Mouse (Mus musculus) forebrain, postnatal 0 days (tissue): ENCODE measurements around the gene Camta1. TPM values are rescaled to one million over a fixed set of nuclear protein-coding genes. Genes with fewer than 3 reads are reported as not detected.

Source experiments
- ATAC-seq: fragments of 200-750 bp; cut with Nextera tagmentation; 2 replicates; pipeline ENCODE4 v1.8.0; 2017; ENCODE audit warnings: mild to moderate bottlenecking, moderate library complexity
- DNase-seq: peaks from one replicate; pipeline ENCODE4 v3.0.0-alpha.2; 2015
- H3K27ac ChIP-seq: fragments of 300-500 bp; sonication (generic); 2 replicates; pipeline ENCODE4 v1.5.1; 2014; ENCODE audit warnings: low read depth, mild to moderate bottlenecking, antibody characterized with exemption, low read length, moderate library complexity, mixed read lengths
- H3K27me3 ChIP-seq: fragments of 300-500 bp; sonication (generic); 2 replicates; pipeline ENCODE4 v1.6.1; 2014; ENCODE audit warnings: mild to moderate bottlenecking, low read length, mixed read lengths; ENCODE audit not compliant: insufficient read depth
- H3K36me3 ChIP-seq: fragments of 300-500 bp; sonication (generic); 2 replicates; pipeline ENCODE4 v1.6.1; 2014; ENCODE audit warnings: mild to moderate bottlenecking, moderate library complexity; ENCODE audit not compliant: insufficient read depth
- H3K4me1 ChIP-seq: fragments of 300-500 bp; sonication (generic); 2 replicates; pipeline ENCODE4 v1.6.1; 2014; ENCODE audit warnings: antibody characterized with exemption; ENCODE audit not compliant: insufficient read depth
- H3K4me2 ChIP-seq: fragments of 300-500 bp; sonication (generic); 2 replicates; pipeline ENCODE4 v1.6.1; 2014; ENCODE audit warnings: low read depth, mild to moderate bottlenecking, moderate library complexity
- H3K4me3 ChIP-seq: fragments of 300-500 bp; sonication (generic); 2 replicates; pipeline ENCODE4 v1.5.1; 2014; ENCODE audit warnings: low read depth, low read length, mixed read lengths
- H3K9ac ChIP-seq: fragments of 300-500 bp; sonication (generic); 2 replicates; pipeline ENCODE4 v1.6.1; 2014; ENCODE audit warnings: mild to moderate bottlenecking
- H3K9me3 ChIP-seq: fragments of 300-500 bp; sonication (generic); 2 replicates; pipeline ENCODE4 v1.6.1; 2016; ENCODE audit warnings: low read length
- CTCF ChIP-seq: sonication (generic); IDR thresholded peaks from 2 replicates; pipeline ENCODE4 v1.5.1; 2016; ENCODE audit warnings: antibody characterized with exemption, control low read depth, low read depth
- WGBS: fragments of 180-500 bp; shearing (Covaris S2); extraction: QIAGEN DNeasy Blood & Tissue Kit; methylation state at CpG from one replicate; pipeline ENCODE4 v1.1.7; 2014; 5-methylcytosine and 5-hydroxymethylcytosine counted together
- polyA plus RNA-seq: library from polyadenylated mRNA; unstranded; fragments of >200 nt; fragmentation: Nextera tagmentation; extraction: Ambion mirVana; gene quantifications from 2 replicates; pipeline ENCODE4 v1.2.1, GENCODE M21; 2015
- total RNA-seq: library from RNA; depleted of rRNA; stranded (reverse); fragments of >200 nt; gene quantifications from 2 replicates; pipeline ENCODE4 v1.2.3, GENCODE M21; 2014

Camta1 gene
- total and polyA plus RNA-seq, 2 experiments from 2014 or later: 87.4 to 131 TPM

GRCm38 (mm10) chr4:151344811-151345210, 516.9 kb downstream of the Camta1 start:
- no peaks in the 10 kb centered on the region for H3K4me1 ChIP-seq
- no peak overlapping the region for H3K4me3 ChIP-seq
- H3K4me2 ChIP-seq: no peak overlapping the region
- no peaks in the 10 kb centered on the region for H3K9me3 ChIP-seq
- ATAC-seq: no peak
- H3K27ac ChIP-seq: no peak overlapping the region
- WGBS: 65% methylated on average over 10 of the region's 10 CpGs
- no peak for DNase-seq
- no peak for TF ChIP-seq CTCF
- no peaks in the 10 kb centered on the region for H3K27me3 ChIP-seq
- no peak overlapping the region for H3K9ac ChIP-seq
- no peaks in the 10 kb centered on the region for H3K36me3 ChIP-seq

DNA sequence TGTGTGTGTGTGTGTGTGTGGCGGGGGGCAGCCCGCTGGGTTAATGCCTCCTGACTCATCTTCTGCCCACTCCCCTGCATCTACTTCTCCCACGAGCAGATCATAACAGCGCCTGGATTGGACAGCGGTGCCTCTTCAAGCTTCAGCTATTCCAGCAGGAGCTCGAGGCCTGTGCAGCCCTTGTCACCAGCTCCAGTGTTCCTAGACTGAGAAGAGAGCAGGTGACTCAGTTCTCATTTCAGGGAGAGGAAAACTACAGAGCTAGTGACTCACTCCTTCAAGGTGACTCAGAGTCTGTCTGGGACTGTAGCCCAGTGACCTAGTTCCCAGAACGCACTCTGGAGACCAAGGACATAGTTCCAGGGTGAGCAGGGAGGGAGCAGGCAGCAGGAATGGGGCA, 522.3 kb downstream of the Camta1 start:
- no peak overlapping the region for H3K4me3 ChIP-seq
- no peak overlapping the region for H3K4me2 ChIP-seq
- no peak for TF ChIP-seq CTCF
- H3K27ac ChIP-seq: no peak overlapping the region
- H3K9me3 ChIP-seq: no peaks in the 10 kb centered on the region
- H3K4me1 ChIP-seq: no peaks in the 10 kb centered on the region
- H3K36me3 ChIP-seq: no peaks in the 10 kb centered on the region
- H3K9ac ChIP-seq: no peak overlapping the region
- H3K27me3 ChIP-seq: peaks cover 13% of the 10 kb centered on the region
- ATAC-seq (peak; percentile 38; the same call in 1 of the 2 replicates), DNase-seq (no peak)
- whole genome bisulfite sequencing: 76% methylated on average over 7 of the region's 7 CpGs

DNA sequence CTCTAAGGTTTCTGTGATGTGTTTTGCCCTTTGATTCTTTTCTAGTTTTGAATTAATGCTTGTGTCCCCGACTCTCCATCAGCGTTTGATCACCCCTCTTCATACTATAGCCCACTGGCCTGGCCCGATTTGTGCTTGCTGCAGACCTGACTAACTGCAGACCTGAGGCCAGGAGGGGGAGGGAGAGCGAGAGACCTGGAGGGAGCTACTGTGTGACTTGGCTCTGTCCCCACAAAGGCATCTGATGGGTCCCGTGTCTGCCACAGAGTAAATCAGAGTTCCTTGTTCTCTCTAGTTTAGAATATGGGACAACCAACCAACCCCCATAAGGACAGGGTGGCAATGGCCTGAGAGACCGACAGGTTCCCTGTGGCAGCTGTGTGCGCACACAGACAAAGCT, 522.7 kb downstream of the Camta1 start:
- Histone ChIP-seq H3K27ac (no peak overlapping the region), H3K4me1 (no peaks in the 10 kb centered on the region), H3K36me3 (no peaks in the 10 kb centered on the region), H3K9ac (no peak overlapping the region), H3K9me3 (no peaks in the 10 kb centered on the region), H3K27me3 (peaks cover 13% of the 10 kb centered on the region), H3K4me3 (no peak overlapping the region), H3K4me2 (no peak overlapping the region)
- WGBS: 76% methylated on average over 7 of the region's 7 CpGs
- ATAC-seq: no peak
- no peak for DNase-seq
- no peak for TF ChIP-seq CTCF

- no peak for ATAC-seq
- H3K9ac ChIP-seq: no peak overlapping the region
- no peak overlapping the region for H3K4me2 ChIP-seq
- no peaks in the 10 kb centered on the region for H3K4me1 ChIP-seq
- no peaks in the 10 kb centered on the region for H3K36me3 ChIP-seq
- no peak for TF ChIP-seq CTCF
- H3K9me3 ChIP-seq: no peaks in the 10 kb centered on the region
- H3K27me3 ChIP-seq: peaks cover 13% of the 10 kb centered on the region
- 31% methylated on average over 11 of the region's 11 CpGs for WGBS
- no peak overlapping the region for H3K4me3 ChIP-seq
- no peak for DNase-seq
- no peak overlapping the region for H3K27ac ChIP-seq
Observed at GRCm38 (mm10) chr4:151337543-151337942, 524.1 kb downstream of the Camta1 start.

DNA sequence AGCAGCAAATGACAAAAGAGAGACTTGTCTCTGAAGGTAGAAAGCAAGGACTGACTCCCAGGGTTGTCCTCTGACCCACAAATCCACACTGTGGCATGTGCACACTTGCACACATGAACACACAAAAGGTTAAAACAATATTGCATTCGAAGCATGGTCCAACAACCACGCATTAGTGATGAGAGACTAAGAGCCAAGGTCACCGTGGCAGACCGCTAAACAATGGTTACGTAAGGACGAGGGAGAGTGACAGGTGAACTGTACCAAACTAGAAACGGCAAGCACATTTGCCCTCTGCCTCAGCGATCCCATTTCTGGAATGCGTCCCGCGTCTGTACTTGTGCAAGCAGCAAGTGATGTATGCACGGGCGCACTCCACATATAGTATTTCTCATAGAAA, 525.3 kb downstream of the Camta1 start:
- ATAC-seq (no peak), DNase-seq (no peak)
- no peak overlapping the region for H3K4me2 ChIP-seq
- no peaks in the 10 kb centered on the region for H3K9me3 ChIP-seq
- peaks cover 13% of the 10 kb centered on the region for H3K27me3 ChIP-seq
- no peak overlapping the region for H3K4me3 ChIP-seq
- whole genome bisulfite sequencing: 79% methylated on average over 13 of the region's 13 CpGs
- no peak for TF ChIP-seq CTCF
- no peaks in the 10 kb centered on the region for H3K4me1 ChIP-seq
- H3K36me3 ChIP-seq: no peaks in the 10 kb centered on the region
- no peak overlapping the region for H3K9ac ChIP-seq
- H3K27ac ChIP-seq: no peak overlapping the region

DNA sequence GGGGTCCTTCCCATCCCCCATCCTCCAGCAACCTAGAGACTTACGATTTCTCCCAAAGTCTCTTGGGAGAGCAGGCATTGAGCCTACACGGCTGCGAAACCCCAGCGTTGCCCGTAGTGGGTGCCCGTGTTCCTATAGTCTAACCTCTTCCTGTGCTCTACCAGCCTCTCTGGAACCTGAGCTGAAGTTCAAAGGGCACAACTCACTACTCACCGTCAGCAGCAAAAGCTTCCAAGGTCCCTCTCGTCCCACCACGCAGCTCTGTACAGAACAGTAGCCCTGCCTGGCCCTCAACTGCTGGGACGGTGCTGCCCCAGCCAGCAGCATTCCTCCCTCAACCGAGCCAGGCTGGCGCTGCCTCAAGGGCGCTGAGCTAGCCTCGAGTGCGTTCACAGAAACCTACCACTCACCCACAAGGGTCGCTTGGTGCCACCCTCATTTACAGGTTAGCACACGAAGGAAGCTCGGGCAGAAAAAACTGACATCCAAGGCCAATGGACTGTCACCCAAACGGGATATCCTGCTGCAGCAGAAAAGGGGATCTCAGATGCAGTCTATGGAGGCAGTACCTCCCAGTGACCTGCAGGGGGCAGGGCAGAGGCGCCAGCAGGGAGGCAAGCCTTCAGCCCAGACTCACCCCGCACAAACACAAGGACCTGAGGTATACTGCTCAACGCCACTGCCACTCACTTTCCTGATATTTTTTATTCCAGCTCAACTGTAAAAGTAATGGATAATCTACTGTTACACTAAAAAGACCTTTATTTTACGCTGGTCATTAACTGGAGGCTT, 526.5 kb downstream of the Camta1 start:
- peak; percentile 66 for DNase-seq
- Histone ChIP-seq H3K4me1 (no peaks in the 10 kb centered on the region), H3K27me3 (peaks cover 13% of the 10 kb centered on the region), H3K36me3 (no peaks in the 10 kb centered on the region), H3K9ac (no peak overlapping the region), H3K4me3 (no peak overlapping the region), H3K27ac (no peak overlapping the region), H3K4me2 (no peak overlapping the region), H3K9me3 (no peaks in the 10 kb centered on the region)
- WGBS: 51% methylated on average over 23 of the region's 23 CpGs
- 0 out of 2 replicates have a peak, but pooled peaks have one; percentile 42 for ATAC-seq
- TF ChIP-seq CTCF: peak; percentile 90

DNA sequence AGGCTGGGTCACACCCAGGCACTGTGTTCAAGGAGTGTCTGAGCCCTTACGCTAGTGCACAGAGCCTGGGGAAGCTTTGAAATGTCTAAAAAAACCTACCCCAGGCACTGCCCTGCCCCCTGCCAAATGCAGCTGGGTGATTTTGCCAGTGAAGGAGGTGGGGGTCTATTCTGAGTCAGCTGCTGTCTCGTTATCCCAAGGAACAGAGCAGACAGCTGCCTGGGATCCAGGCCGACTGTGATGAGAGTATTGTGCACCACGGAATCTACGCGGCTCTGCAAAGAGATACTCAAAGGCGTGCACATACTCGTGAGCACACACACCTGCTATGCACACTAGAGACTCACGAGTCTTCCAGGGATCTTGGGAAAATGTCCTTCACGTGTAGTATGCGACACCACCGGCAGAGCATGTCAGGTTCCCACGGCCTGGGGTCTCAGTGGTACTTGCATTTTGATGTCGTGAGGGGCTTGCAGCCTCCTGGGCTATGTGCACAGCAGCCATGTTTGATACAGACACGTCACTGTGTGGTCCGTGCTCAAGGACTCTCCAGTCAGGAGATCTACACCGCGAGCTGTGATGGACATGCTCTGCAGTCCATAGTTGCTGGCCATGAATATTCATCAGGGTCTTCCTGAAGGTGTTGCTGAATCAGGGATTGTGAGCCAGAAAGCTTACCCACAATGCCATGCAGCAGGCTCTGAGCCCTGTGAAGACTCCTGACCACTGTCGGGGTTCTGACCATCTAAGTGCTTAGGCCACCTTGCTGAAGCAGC, 529.4 kb downstream of the Camta1 start:
- no peaks in the 10 kb centered on the region for H3K36me3 ChIP-seq
- DNase-seq (peak; percentile 40), ATAC-seq (peak; percentile 81)
- no peak overlapping the region for H3K9ac ChIP-seq
- 63% methylated on average over 19 of the region's 19 CpGs for WGBS
- no peak overlapping the region for H3K4me3 ChIP-seq
- H3K27me3 ChIP-seq: peaks cover 11% of the 10 kb centered on the region
- H3K27ac ChIP-seq: no peak overlapping the region
- H3K4me1 ChIP-seq: no peaks in the 10 kb centered on the region
- no peak for TF ChIP-seq CTCF
- no peaks in the 10 kb centered on the region for H3K9me3 ChIP-seq
- H3K4me2 ChIP-seq: no peak overlapping the region
